Mouse (Mus musculus): ENCODE results near the gene Mbd3.
"Not testable (repeated sequence)": the region's sequence is repeated elsewhere in the genome, so short reads cannot be mapped to it uniquely, and the experiment has no call there.

Mbd3 gene

GRCm38 (mm10) chr10:80369995-80370747 lies 29.2 kb downstream of the Mbd3 start:
- DNase-seq (ENCODE audit: low read depth): peak; percentile 46

- DNase-seq (ENCODE audit: low read depth): no peak
Measured at GRCm38 (mm10) chr10:80368392-80368791, 31.0 kb downstream of the Mbd3 start.

- no peak for DNase-seq (ENCODE audit: low read depth)
Measured at GRCm38 (mm10) chr10:80367954-80368353, 31.4 kb downstream of the Mbd3 start.

GRCm38 (mm10) chr10:80365736-80366135 lies 33.6 kb downstream of the Mbd3 start:
- no peak for DNase-seq (ENCODE audit: low read depth)

- no peak for DNase-seq (ENCODE audit: low read depth)
Measured at GRCm38 (mm10) chr10:80363734-80364133, 35.6 kb downstream of the Mbd3 start.

- DNase-seq (ENCODE audit: low read depth): no peak
Measured at GRCm38 (mm10) chr10:80357994-80358639, 41.2 kb downstream of the Mbd3 start.

- DNase-seq (ENCODE audit: low read depth): no peak
Measured at GRCm38 (mm10) chr10:80357336-80357735, 42.0 kb downstream of the Mbd3 start.

GRCm38 (mm10) chr10:80356737-80357136 lies 42.6 kb downstream of the Mbd3 start:
- no peak for DNase-seq (ENCODE audit: low read depth)

- DNase-seq (ENCODE audit: low read depth): no peak
Measured at GRCm38 (mm10) chr10:80356001-80356682, 43.2 kb downstream of the Mbd3 start, which contains the start of gene Plk5. Gene Plk5 (plus strand): TSS chr10:80356459.

- DNase-seq (ENCODE audit: low read depth): no peak
Measured at GRCm38 (mm10) chr10:80355431-80355830, 43.9 kb downstream of the Mbd3 start.

GRCm38 (mm10) chr10:80352727-80353126 lies 46.6 kb downstream of the Mbd3 start:
- DNase-seq (ENCODE audit: low read depth): no peak

GRCm38 (mm10) chr10:80351896-80352295 lies 47.5 kb downstream of the Mbd3 start:
- no peak for DNase-seq (ENCODE audit: low read depth)

GRCm38 (mm10) chr10:80350292-80350691 lies 49.1 kb downstream of the Mbd3 start:
- peak; percentile 90 for DNase-seq (ENCODE audit: low read depth)

GRCm38 (mm10) chr10:80348981-80349380 lies 50.4 kb downstream of the Mbd3 start:
- DNase-seq (ENCODE audit: low read depth): no peak

GRCm38 (mm10) chr10:80348244-80348781 lies 51.0 kb downstream of the Mbd3 start, which contains the start of gene Adamtsl5:
Gene Adamtsl5 (minus strand): TSS chr10:80348412.
- peak; percentile 83 for DNase-seq (ENCODE audit: low read depth)

GRCm38 (mm10) chr10:80347514-80347967 lies 51.8 kb downstream of the Mbd3 start:
- DNase-seq (ENCODE audit: low read depth): peak; percentile 28

GRCm38 (mm10) chr10:80345929-80346328 lies 53.4 kb downstream of the Mbd3 start:
- not testable (repeated sequence) for DNase-seq (ENCODE audit: low read depth)

GRCm38 (mm10) chr10:80345122-80345521 lies 54.2 kb downstream of the Mbd3 start:
- peak; percentile 49 for DNase-seq (ENCODE audit: low read depth)

GRCm38 (mm10) chr10:80344131-80344661 lies 55.2 kb downstream of the Mbd3 start:
- DNase-seq (ENCODE audit: low read depth): no peak

GRCm38 (mm10) chr10:80343425-80343895 lies 55.9 kb downstream of the Mbd3 start:
- DNase-seq (ENCODE audit: low read depth): no peak

- peak; percentile 72 for DNase-seq (ENCODE audit: low read depth)
Measured at GRCm38 (mm10) chr10:80342749-80343424, 56.5 kb downstream of the Mbd3 start.

Measured in naive thymus-derived CD4-positive, alpha-beta T cell, adult 2 months (primary cell).